ENCODE assay signal across 10 mouse cellular contexts in genomic region chr5:112020882-112021281, GRCm38 (mm10).
DNase-seq lines count a peak whose midpoint lies in the region; ATAC-seq lines count a peak whose summit lies in the region.
"Had no signal": no experiment of that assay in that cellular context is flagged by ENCODE, and none has a peak within 500 bp of the region (broad histone marks: within the 10 kb centered on the region; RNA-seq: fewer than 3 reads in every experiment).

No protein-coding gene starts in this region.

- H3K27ac ChIP-seq in midbrain, embryonic 13.5 days, result no peak overlapping the region
- no peak overlapping the region; the same call in 1 of the 2 replicates for H3K27ac ChIP-seq in midbrain, embryonic 10.5 days (replicated peaks)
- H3K27ac ChIP-seq in midbrain, embryonic 15.5 days, result no peak overlapping the region
- H3K27ac ChIP-seq: liver, embryonic 14.5 days had no signal

- peak; percentile 16; the same call in 1 of the 2 replicates for ATAC-seq in frontal cortex, adult (ENCODE audit: low TSS enrichment)
- peak; percentile 65 for ATAC-seq in midbrain, embryonic 13.5 days
- peak; percentile 63 for ATAC-seq in midbrain, embryonic 15.5 days (replicated peaks)
- ATAC-seq: inflammation-experienced regulatory T-cells, adult 6 months had no signal

- H3K27me3 ChIP-seq in midbrain, embryonic 13.5 days, result no peaks in the 10 kb centered on the region
- no peaks in the 10 kb centered on the region; the same call in 1 of the 2 replicates for H3K27me3 ChIP-seq in midbrain, embryonic 10.5 days (ENCODE audit: low read depth, poor library complexity, severe bottlenecking)
- H3K27me3 ChIP-seq in midbrain, embryonic 15.5 days (replicated peaks), result no peaks in the 10 kb centered on the region

- no peak overlapping the region for H3K9ac ChIP-seq in midbrain, embryonic 13.5 days (replicated peaks)
- no peak overlapping the region for H3K9ac ChIP-seq in midbrain, embryonic 15.5 days
- H3K9ac ChIP-seq: liver, embryonic 14.5 days had no signal

- no peaks in the 10 kb centered on the region for H3K36me3 ChIP-seq in midbrain, embryonic 13.5 days
- no peaks in the 10 kb centered on the region for H3K36me3 ChIP-seq in midbrain, embryonic 10.5 days
- no peaks in the 10 kb centered on the region for H3K36me3 ChIP-seq in midbrain, embryonic 15.5 days (replicated peaks)

- no peak overlapping the region for H3K4me3 ChIP-seq in midbrain, embryonic 13.5 days (replicated peaks)
- H3K4me3 ChIP-seq in midbrain, embryonic 10.5 days, result no peak overlapping the region
- H3K4me3 ChIP-seq in midbrain, embryonic 15.5 days, result no peak overlapping the region

- H3K4me2 ChIP-seq in midbrain, embryonic 13.5 days (replicated peaks), result no peak overlapping the region
- H3K4me2 ChIP-seq in midbrain, embryonic 15.5 days, result no peak overlapping the region

- no peak for DNase-seq in frontal cortex, postnatal 14 days (ENCODE audit: low spot score in 2 of 2)
- no peak for DNase-seq in midbrain, embryonic 10.5 days (ENCODE audit: low spot score)
- peak; percentile 82 to 87 for DNase-seq in cerebellum, postnatal 10 days
- no peak for DNase-seq in spleen, postnatal 10 days (ENCODE audit: low spot score in 2 of 2)
- DNase-seq in thymus, postnatal 36 days, result no peak

- WGBS in midbrain, embryonic 13.5 days, result 75% methylated on average over 2 of the region's 2 CpGs
- 80% methylated on average over 2 of the region's 2 CpGs for WGBS in midbrain, embryonic 10.5 days
- 62% methylated on average over 2 of the region's 2 CpGs for WGBS in midbrain, embryonic 15.5 days

- H3K4me1 ChIP-seq in midbrain, embryonic 13.5 days (replicated peaks), result peaks cover 5% of the 10 kb centered on the region; the same call in 1 of the 2 replicates
- peaks cover 2% of the 10 kb centered on the region for H3K4me1 ChIP-seq in midbrain, embryonic 10.5 days
- H3K4me1 ChIP-seq in midbrain, embryonic 15.5 days, result no peaks in the 10 kb centered on the region; the same call in 1 of the 2 replicates

- H3K9me3 ChIP-seq in midbrain, embryonic 13.5 days, result 0 out of 2 replicates have a peak, but pooled peaks cover 2% of the 10 kb centered on the region
- H3K9me3 ChIP-seq in midbrain, embryonic 10.5 days (replicated peaks), result 0 out of 2 replicates have a peak, but pooled peaks cover 3% of the 10 kb centered on the region
- no peaks in the 10 kb centered on the region for H3K9me3 ChIP-seq in midbrain, embryonic 15.5 days

Comparison
In these comparisons a context has a peak if more than half of its experiments do, and no peak if none do; other contexts are left out.
1. DNase-seq: peak in cerebellum, postnatal 10 days (2 of 2); none in frontal cortex, postnatal 14 days (0 of 2), midbrain, embryonic 10.5 days (single experiment), spleen, postnatal 10 days (0 of 2) and thymus, postnatal 36 days (0 of 2).
2. Peak in every context shown above with its lines, with median percentiles within 50 percentile points of each other: ATAC-seq.